Mouse (Mus musculus) cortical plate, adult 2 months (tissue): ENCODE measurements around the gene Hspbap1. TPM values are rescaled to one million over a fixed set of nuclear protein-coding genes. Genes with fewer than 3 reads are reported as not detected.

Source experiments
- H3K27ac ChIP-seq: fragments of 200-500 bp; 2 replicates; pipeline ENCODE4 v1.5.1; 2012; ENCODE audit warnings: low read length, control low read depth, inconsistent platforms; ENCODE audit not compliant: insufficient read depth
- H3K4me1 ChIP-seq: fragments of 200-500 bp; 2 replicates; pipeline ENCODE4 v1.6.1; 2011; ENCODE audit warnings: low read length; ENCODE audit not compliant: control insufficient read depth, insufficient read depth
- H3K4me3 ChIP-seq: fragments of 200-500 bp; 2 replicates; pipeline ENCODE4 v1.5.1; 2011; ENCODE audit warnings: mild to moderate bottlenecking, low read length, control low read depth; ENCODE audit not compliant: insufficient read depth
- CTCF ChIP-seq: fragments of 200-500 bp; IDR thresholded peaks from 2 replicates; pipeline ENCODE4 v1.5.1; 2011; ENCODE audit warnings: mild to moderate bottlenecking, control low read depth, low read length; ENCODE audit not compliant: insufficient read depth; ENCODE audit errors: extremely low read depth
- POLR2A ChIP-seq: fragments of 200-500 bp; IDR thresholded peaks from 2 replicates; pipeline ENCODE4 v1.6.1; 2011; ENCODE audit warnings: mild to moderate bottlenecking, low read length, control low read depth; ENCODE audit not compliant: insufficient read depth; ENCODE audit errors: extremely low read depth
- polyA plus RNA-seq: library from polyadenylated mRNA; depleted of rRNA; stranded (reverse); fragments of >200 nt; gene quantifications from 2 replicates; pipeline ENCODE4 v1.2.3, GENCODE M21; 2012

Gene Hspbap1
- polyA plus RNA-seq, 1 experiment, result 6.4 TPM

DNA sequence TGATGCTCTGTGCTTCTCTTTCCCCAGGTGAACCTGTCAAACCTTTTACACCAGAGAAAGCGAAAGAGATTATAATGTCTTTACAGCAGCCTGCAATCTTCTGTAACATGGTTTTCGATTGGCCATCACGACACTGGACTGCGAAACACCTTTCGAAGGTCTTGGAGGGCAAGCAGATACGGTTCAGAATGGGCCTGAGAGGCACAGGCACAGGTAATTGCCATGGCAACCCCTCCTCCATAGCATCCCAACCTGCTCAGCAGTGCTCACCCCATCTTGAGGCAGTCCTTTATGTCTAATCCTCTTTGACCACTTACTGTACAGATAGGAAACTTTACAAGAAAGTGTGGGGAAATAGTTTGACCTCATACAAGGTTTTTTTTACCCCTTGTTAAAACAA lies 17.0 kb downstream of the Hspbap1 start:
- H3K27ac ChIP-seq, result no peak overlapping the region
- TF ChIP-seq CTCF (no peak), POLR2A (no peak)
- H3K4me3 ChIP-seq, result no peak overlapping the region
- H3K4me1 ChIP-seq, result no peaks in the 10 kb centered on the region

DNA sequence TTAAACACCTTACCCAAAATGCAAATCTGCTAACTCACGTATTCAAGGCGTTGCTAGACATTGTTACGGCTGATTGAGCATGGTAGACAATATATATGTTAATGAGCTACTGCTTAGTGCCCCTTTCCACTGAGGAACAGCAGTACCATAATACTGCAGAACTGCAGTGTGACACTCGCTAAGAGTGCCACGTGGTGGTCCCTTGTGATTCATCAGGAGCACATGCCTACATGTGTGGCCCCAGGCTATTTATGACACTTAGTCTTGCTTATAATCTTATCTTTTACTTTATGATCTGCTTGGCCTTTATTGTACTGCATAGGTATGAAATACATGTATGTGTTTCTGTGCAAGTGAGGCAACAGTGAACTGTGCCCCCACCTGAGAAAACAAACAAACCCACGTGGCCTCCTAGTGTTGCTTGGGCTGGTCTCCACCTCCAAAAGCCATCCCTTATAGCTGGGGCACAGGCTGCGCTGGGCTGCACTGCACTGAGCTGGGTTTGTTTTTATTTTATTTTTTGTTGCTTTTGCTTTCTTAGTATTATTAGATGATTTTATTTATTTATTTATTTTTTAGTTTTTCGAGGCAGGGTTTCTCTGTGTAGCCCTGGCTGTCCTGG lies 17.5 kb downstream of the Hspbap1 start:
- no peak for TF ChIP-seq CTCF
- TF ChIP-seq POLR2A, result no peak
- no peaks in the 10 kb centered on the region for H3K4me1 ChIP-seq
- H3K27ac ChIP-seq, result no peak overlapping the region
- no peak overlapping the region for H3K4me3 ChIP-seq

DNA sequence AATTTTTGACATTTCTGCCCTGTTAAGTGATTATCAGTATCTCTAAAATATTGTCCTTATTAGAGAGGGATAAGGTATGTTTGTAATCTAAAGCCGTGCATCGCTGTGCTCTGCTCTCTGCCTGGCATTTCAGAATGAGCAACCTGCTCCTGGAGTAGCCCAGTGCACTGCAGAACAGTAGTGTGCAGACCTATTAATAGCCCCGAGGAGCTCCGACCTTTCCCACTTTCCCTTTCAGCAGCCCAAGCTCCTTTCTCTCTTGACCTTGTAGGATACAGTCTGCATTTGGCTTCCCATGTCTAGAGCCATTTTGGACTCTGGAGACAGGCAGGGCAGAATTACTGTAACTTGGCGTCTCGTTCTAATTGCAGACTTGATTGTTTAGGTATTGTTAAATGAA lies 18.2 kb downstream of the Hspbap1 start:
- TF ChIP-seq POLR2A, result no peak
- TF ChIP-seq CTCF, result no peak
- Histone ChIP-seq H3K4me1 (no peaks in the 10 kb centered on the region), H3K4me3 (no peak overlapping the region), H3K27ac (no peak overlapping the region)

DNA sequence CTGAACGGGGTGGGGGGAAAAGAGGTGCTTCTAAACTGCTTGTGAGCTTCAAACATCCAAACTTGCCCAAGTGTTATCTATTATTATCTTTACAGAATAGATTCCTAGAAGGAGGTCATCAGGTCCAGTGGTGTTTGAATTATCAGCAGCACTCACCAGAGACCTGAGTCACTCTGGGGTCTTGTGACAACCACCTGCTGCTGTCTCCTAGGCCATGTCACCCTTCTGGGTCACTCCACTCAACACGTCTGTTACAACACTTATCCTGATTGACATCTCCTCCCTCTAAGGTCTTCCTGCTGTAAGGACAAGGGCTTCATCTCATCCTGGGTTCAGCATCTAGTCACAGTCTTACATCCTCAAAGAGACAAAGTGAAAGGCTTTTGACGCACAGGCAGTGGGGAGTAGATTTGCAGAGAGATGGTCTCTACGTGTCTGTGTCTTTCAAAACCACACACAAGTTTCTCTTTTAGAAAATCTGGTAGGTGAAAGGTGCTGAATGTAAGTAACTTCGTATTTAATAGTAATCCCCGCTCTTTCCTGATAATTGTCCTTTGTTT lies 21.9 kb downstream of the Hspbap1 start:
- H3K4me1 ChIP-seq, result no peaks in the 10 kb centered on the region
- H3K4me3 ChIP-seq, result no peak overlapping the region
- no peak for TF ChIP-seq POLR2A
- no peak for TF ChIP-seq CTCF
- H3K27ac ChIP-seq, result no peak overlapping the region

DNA sequence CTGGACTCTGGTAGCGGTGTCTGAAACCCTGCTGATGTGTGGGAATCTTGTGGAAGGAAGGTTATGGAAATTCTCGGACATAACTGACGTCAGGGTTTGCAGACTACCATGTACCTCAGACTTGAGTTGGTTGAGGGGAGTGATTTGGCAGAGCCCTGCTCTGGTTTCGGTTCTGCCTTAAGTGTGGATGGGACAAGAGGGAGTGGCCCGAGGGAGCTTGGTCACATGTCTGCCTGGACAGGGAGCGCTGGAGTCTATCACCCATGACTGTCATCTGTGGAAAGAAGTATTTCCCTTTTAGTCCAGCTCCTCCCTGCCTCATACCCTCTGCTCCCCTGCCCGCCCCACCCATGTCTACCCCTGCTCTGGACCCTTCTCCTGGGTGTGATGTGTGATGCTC lies 32.0 kb downstream of the Hspbap1 start:
- TF ChIP-seq CTCF (no peak), POLR2A (no peak)
- Histone ChIP-seq H3K4me3 (no peak overlapping the region), H3K4me1 (no peaks in the 10 kb centered on the region), H3K27ac (no peak overlapping the region)

DNA sequence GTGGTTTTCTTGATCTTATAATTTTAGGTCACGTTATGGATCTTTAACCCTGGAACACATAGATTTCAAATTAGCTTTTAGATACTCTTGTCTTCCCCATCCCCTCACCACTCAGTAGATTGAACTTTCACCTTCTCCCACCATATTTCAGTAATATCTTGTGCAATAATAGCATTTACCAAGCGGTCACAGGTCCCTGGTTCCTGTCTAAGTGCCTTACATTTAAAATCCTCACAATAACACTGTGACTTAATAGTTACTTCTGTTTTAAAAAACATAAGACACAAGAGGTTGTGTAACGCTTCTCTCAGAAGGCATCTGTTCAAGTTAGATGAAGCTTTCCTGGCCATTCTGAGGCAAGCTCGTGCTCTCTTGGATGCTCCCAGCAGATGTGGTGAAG lies 33.5 kb downstream of the Hspbap1 start:
- no peak for TF ChIP-seq CTCF
- no peak for TF ChIP-seq POLR2A
- Histone ChIP-seq H3K4me3 (no peak overlapping the region), H3K27ac (no peak overlapping the region), H3K4me1 (no peaks in the 10 kb centered on the region)

DNA sequence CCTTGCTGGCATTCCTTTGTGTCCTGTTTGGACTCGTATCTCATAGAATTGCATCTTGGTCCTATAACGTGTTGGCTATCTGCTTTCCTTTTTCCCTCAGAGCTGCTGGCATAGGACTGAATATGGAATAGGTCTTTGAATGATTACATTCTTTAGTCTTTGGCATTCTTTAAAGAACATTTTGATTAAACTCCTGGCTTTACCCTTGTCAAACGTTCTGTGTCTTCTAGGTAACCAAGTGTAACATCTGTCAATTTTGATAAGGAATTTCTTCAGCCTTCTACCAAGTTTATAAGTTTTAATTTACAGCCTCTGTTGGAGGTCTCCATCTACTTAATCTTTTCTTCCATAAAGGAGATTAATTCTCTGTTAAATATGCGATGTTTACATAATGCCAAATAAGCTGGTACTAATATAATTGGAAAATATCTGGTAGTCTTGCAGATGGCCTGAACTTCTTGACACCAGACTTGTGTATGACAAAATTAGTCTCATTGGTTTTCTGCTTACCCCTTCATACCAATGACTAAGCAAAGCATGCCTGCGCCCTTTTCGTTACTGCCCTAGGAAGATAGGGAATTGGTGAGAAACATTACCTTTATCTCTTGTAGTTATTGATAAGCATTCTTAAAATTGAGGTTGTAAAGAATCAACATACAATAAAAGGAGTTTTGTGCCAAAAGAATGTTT lies 36.9 kb downstream of the Hspbap1 start:
- Histone ChIP-seq H3K4me1 (no peaks in the 10 kb centered on the region), H3K4me3 (no peak overlapping the region), H3K27ac (no peak overlapping the region)
- no peak for TF ChIP-seq POLR2A
- no peak for TF ChIP-seq CTCF

DNA sequence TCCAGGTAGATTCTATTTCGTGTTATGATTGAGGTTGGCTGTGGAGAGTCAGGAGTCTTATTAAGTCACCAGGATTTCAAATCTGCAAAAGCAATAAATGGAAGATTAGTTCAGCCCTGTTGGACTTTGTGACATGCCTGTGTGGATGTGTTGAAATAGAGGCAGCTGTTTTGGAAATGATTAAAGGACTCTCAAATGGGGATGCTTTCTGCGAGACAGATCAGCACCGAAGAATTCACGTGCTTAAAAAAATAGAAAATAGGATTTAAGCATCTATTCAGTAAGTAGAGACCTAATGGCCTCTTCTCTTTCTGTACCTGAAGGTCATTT lies 37.5 kb downstream of the Hspbap1 start:
- TF ChIP-seq POLR2A (no peak), CTCF (no peak)
- H3K27ac ChIP-seq, result no peak overlapping the region
- H3K4me3 ChIP-seq, result no peak overlapping the region
- no peaks in the 10 kb centered on the region for H3K4me1 ChIP-seq

DNA sequence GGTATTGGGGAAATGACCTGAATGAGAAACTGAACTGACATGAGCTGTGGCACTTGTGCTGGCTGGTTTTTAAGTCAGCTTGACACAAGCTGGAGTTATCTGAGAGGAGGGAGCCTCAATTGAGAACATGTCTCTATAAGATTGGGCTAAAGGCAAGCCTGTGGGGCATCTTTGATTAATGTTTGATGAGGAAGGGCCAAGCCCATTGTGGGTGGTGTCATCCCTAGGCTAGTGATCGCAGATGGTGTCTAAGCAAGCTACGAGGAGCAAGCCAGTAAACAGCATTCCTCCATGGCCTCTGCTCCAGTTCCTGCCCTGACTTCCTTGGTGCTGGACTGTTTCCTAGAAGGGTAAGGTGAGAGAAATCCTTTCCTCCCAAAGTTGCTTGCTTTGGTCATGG lies 38.7 kb downstream of the Hspbap1 start:
- H3K4me1 ChIP-seq, result no peaks in the 10 kb centered on the region
- no peak for TF ChIP-seq CTCF
- TF ChIP-seq POLR2A, result no peak
- H3K27ac ChIP-seq, result no peak overlapping the region
- no peak overlapping the region for H3K4me3 ChIP-seq

DNA sequence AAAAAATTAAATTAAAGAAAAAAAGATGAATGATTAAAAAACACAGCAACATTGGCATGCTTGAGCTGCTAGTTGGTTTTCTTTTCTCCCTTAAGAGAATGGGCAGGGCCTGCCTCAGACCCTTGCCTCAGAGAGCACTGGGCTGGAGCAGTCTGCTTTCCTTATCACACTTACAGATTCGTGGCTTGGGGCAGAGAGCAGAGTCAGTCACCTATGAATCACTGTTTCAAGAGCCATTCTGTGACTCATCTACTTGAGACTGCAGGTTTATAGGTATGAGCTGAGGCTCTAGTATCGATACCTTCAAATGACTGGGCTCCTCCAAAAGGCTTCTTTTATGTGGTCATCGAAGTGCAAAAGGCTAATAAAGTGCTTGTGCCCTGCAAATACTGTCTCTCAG lies 42.9 kb downstream of the Hspbap1 start:
- TF ChIP-seq POLR2A, result no peak
- no peak for TF ChIP-seq CTCF

DNA sequence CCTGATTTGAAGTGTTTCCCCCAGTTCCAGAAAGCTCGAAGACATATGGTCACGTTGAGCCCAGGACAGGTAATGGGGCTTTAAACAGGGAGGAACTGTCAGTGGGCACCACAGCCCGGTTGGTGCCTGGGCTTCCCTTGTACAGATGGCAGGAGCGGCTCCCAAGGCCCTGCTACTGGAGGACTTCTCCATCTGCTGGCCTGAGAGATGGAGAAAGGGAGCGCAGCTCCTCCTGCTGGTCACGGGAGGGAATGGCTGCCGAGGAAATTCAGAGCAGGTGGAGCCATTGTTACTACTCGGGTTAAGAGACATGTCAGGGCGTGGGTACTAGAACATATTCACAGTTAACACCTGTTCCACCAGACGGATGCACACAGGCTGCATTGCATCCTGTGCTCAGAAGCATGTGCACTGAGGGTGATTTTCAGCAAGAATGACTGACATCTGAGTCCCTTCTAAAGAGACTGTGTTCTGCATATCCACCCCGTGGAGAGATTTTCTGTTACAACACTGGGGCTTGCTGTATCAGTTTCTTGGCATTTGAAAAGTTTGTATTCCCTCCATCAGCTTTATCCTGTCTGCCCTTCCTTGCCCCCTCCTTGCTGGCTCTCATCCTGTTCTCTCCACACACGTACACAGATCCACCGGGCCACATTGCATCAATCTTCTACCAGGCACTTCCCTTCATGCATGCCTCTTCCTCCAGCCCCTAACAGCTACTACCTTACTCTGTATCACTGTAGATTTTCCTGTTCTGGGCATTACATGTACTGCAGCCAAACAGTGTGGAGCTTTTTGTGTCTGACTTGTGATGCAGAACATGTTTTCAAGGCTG lies 47.3 kb downstream of the Hspbap1 start:
- no peak overlapping the region for H3K27ac ChIP-seq
- H3K4me1 ChIP-seq, result no peaks in the 10 kb centered on the region
- TF ChIP-seq CTCF, result peak; percentile 97
- no peak for TF ChIP-seq POLR2A
- no peak overlapping the region for H3K4me3 ChIP-seq

More for the DNA sequence above, 42.9 kb downstream of the Hspbap1 start:
- Histone ChIP-seq H3K4me1 (no peaks in the 10 kb centered on the region), H3K4me3 (no peak overlapping the region), H3K27ac (no peak overlapping the region)
